Mouse (Mus musculus) retina, embryonic 14.5 days (tissue): ENCODE data around the gene Btg2.

ENCODE experiments used
- DNase-seq: peaks from one replicate; pipeline ENCODE4 v3.0.0-alpha.2; 2015; ENCODE audit warnings: low spot score

Gene Btg2

DNA sequence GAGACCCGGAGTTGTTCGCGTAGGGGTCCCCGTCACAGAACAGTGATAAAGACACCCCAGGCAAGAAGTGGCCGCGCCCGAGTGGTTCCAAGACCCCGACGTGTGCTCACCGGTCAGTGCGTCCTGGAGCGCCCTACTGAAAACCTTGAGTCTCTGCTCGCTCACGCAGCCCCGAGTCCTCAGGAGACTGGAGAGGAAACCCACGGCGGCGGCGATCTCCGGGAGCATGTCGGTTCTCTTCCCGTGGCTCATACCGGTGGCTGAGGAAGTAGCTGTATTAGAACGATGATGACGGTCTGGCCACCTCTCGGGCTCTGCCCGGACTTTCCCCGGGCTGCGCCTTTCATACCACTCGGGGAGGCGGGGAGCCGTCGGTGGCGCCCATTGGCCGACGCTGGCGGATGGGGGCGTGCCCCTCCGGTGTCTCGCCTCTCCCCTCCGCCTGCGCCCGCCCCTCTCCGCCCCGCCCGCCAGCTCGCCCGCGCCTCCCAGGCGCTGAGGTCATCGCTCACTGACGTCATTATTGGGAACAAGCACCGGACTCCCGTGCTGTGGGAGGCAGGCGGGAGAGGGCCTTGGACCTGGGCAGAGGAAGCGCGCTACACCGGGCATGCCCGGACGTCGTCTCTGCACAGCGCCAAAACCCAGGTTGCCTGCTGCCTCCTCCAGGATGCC, at the start of gene Btg2:
Gene Btg2, minus strand, starts transcription at position 319 of the 675 bp plus-strand sequence.
- DNase-seq, result peak; percentile 97

GRCm38 (mm10) chr1:134122195-134122594, 43.3 kb upstream of the Btg2 start:
- peak; percentile 64 for DNase-seq

GRCm38 (mm10) chr1:134120179-134120578, 41.3 kb upstream of the Btg2 start:
- DNase-seq, result peak; percentile 96

DNA sequence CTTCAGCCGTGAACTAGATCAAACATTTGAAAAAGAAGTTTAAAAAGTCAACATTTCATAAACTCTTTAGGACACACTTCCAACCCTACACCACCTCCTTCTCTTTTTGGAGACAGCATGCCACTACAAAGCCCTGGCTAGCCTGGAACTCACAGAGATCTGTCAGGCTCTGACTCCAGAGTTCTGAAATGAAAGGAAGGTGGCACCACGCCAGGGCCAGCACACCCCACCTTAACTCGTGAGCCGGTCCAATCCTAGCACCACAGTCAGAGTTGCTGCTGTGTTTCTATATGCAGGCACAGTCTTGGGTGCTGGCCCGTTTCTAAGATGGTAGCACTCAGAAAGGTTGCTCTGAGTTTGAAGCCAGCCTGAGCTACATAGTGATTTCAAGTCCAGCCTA, 38.2 kb upstream of the Btg2 start:
- no peak for DNase-seq

- no peak for DNase-seq
These were observed 36.5 kb upstream of the Btg2 start for GRCm38 (mm10) chr1:134115424-134115823.

DNA sequence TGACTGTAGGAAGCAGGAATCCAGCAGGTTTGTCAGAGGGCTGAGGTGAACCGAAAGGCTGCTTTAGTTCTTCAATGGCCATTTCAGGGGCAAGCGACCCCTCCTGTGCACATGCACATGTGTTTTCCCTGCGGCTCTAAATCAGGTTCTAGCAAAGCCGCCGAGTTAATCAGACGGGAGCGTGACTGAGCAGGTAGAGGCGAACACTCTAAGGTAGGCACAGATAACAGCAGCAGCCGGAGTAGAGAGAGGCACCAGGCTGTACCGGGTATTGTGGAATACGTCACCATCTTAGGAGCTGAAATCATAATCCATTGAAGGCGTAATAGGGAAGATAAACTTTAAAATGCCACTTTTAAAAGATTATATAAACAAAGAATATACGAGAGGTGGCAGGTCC, 35.8 kb upstream of the Btg2 start:
- no peak for DNase-seq

- no peak for DNase-seq
These were observed 35.1 kb upstream of the Btg2 start for GRCm38 (mm10) chr1:134114018-134114417.

DNA sequence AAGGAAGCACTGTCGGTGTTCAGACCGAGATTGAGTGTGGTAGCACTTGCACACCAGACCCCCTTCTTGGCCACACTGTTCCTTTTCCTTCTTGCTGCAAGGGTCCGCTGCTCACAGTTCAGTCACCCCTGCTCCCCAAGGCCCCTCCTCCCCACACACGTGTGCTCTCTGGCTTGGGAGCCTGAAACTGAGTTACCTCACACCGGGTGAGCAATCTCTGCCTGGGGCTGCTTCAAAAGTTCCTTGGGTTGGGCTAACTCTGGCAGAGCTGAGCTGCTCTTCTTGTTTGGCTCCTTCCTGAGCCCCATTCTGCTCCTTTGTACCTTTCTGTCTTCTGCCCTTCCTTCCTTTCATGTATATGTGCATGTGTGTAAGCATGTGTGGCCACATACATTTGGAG, 34.6 kb upstream of the Btg2 start:
- DNase-seq, result no peak

DNA sequence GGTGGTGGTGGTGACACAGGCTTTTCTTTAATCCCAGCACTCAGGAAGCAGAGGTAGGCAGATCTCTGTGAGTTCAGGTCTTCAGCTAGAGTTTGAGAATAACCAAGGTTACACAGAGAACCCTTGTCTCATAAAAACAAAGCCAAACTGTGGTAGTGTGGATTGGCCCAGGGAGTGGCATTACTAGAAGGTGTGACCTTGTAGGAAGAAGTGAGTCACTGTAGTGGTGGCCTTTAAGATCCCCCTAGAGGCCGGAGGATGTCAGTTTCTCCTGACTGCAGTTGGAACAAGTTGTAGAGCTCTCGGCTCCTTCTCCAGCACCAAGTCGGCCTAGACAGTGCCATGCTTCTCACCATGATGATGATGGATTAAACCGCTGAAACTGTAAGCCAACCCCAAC, 32.1 kb upstream of the Btg2 start, which contains the start of gene Chit1:
Gene Chit1, plus strand, starts transcription at position 264 of the 400 bp plus-strand sequence.
- DNase-seq, result no peak

GRCm38 (mm10) chr1:134110449-134110848, 31.5 kb upstream of the Btg2 start:
- DNase-seq, result no peak

GRCm38 (mm10) chr1:134110015-134110414, 31.1 kb upstream of the Btg2 start:
- DNase-seq, result no peak

DNA sequence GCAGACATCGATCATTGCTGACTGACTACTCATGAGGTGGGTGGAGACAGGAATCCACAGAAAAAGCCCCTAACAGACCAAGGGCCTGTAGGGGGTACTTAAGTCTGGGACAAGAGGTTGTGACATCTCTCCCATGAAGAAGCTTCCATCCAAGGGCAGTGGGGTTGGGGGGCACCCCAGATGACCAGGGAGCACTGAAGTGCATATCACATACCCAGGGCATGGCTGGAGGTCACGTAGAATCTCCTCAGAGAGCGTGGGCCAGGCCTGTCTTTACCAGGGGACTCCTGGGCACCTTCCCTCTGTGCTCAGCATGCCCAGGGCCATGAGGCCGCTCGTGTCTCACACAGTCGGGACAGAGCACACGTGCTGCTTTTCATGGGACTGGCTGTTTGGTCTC, 28.9 kb upstream of the Btg2 start:
- no peak for DNase-seq

DNA sequence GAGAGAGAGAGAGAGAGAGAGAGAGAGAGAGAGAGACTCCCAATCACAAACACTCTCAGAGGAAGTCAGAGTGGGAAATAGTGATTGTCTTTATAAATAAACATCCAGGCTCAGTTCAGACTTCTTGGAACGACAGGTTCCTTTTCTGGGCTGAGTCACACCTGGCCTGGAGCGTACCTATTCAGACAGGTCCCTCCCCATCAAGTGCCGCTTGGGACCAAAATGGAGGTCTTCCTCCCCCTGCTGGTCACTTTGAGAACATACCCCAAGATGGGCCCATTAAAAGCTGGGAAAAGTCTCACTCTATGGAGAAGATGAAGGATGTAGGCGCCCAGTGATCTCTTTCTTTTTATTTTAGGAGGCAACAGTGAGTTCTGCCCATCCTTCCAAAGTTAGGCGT, 27.8 kb upstream of the Btg2 start:
- DNase-seq, result peak; percentile 84

DNA sequence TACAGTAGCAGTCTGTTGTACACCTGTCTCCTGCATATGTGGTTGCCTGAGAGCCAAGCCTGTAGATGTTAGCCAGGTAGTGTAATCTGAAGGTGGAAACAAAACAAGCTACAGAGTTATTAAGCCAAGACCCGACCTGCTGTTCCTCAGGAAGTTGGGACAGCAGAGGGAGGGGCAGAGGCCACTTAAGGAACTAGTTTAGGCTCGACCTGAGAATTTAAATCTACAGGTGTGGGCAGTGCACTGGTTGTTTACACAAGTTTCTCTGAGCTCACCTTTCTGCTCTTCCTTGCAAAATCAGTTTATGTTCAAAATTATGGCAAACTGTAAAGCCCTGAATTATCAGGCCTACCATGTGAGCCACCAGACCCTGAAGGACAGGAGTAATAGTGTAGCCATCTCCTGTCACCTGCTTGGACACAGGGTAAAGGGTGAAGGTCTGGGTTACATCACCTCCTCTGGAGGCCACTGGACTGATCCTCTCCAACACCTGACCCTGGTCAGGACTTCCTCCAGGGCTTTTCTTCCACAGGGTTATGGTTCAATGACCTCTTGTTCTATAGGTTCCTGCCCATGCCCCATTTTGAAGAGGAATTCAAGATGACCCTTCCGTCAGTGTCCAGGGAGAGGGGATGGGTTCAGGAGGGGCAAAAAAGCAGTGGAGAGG, 27.0 kb upstream of the Btg2 start:
- DNase-seq, result no peak

GRCm38 (mm10) chr1:134105043-134105763, 26.3 kb upstream of the Btg2 start:
- DNase-seq, result no peak

GRCm38 (mm10) chr1:134103861-134104260, 24.9 kb upstream of the Btg2 start:
- DNase-seq, result no peak

GRCm38 (mm10) chr1:134101593-134101992, 22.7 kb upstream of the Btg2 start:
- no peak for DNase-seq

DNA sequence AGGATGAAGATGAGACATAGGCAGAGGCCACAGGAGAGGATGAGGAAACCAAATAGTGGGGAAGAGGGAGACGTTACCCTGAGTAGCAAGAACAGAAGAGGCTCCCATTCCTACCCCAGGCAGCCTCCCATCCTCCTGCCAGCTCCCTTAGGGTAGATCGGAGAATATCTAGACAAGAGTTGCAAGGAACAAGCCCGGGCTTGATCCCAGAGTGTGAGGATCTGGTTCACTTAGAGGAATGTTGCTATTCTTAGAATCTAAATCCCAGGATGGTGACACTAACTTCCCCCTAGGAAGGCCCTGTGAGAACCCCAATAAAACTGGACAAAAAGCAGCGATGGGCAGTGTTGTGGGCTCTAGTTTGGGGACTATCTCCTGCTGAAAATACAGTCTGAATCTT, 22.0 kb upstream of the Btg2 start:
- DNase-seq, result no peak

GRCm38 (mm10) chr1:134100401-134100800, 21.5 kb upstream of the Btg2 start:
- no peak for DNase-seq

DNA sequence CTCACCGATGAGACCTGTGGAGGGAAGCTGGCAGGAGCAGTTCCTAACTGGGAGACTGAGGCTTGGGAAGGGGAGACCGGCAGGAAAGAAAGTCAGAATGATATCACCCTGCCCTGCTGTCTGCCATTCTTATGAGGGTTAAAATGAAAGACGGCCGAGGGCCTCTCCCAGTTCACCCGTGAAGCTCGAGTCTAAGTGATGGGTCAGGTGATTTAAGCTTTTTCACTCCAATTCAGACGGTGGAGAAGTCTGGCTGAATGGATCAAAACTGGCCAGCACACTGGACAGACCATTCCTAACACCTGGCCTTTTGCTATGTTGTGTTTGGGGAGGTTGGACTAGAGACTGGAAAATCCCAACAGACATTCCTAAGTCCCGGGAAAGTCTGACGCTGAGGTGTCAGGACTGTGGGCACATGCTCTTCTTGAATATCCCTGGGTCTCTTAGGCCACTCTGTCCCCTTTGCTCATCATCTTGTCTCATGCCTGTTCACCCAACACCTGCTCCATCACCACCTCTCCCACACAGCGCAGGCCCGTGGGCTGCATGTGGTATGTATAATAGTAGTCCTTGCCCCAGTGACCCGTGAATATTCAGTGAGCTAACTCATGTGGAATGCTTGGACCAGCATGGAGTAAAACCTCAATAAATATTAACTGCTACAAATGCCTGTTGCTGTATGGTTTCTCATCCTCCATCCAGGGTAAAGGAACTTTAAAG, 20.8 kb upstream of the Btg2 start:
- DNase-seq, result no peak

DNA sequence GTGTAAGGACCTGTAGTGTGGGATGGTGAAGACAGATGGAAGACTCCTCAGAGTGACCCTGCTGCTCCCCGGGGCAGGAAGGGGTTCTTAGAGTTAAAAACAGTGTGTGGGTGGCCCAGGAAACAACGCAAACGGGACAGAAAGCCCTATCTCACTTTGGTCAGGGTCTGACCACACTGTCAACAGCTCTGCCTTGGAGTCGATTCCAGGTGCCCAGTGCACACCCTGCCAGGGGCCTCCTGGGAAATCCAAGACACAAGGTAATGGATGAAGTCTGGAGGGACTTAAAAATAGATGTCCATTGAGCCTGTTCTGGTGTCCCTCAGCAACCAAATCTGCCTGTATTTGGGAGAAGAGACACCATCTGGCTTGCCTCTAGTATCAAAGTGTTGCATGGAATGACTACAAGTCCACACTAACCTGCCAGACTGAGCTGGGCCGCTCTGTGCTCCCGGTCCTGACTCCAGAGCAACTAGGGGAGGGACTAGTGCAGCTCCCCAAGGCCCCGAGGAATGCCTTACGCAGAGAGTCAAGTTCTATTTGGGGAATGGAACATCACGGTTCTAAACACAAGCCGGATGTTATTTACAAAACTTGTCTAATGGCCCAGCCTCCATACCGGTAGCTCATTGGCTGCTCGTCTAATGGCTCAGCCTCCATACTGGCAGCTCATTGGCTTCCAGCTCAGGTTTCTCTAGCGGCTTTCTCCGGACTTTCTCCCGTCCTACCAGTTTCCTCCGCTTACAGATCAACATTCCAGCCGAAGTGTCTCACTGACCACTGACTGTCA, 20.0 kb upstream of the Btg2 start:
- peak; percentile 84 for DNase-seq
